Mouse (Mus musculus) granulocyte monocyte progenitor cell, adult 5-6 weeks (primary cell): ENCODE results near the gene Mcoln2. TPM values are rescaled to one million over a fixed set of nuclear protein-coding genes. Genes with fewer than 3 reads are reported as not detected.

Experiments
- ATAC-seq: replicated peaks from 2 replicates; pipeline ENCODE4 v1.8.0; 2016; ENCODE audit warnings: mild to moderate bottlenecking, moderate TSS enrichment, inconsistent platforms; ENCODE audit not compliant: poor library complexity, severe bottlenecking
- total RNA-seq, 2 experiments: library from RNA; stranded (forward) in 1 of 2; stranded (reverse) in 1 of 2; fragments of 200-712, 200-1000 nt in 1 of 2; fragments of >200 nt in 1 of 2; fragmentation: Nextera tagmentation in 1 of 2; gene quantifications; 2 replicates each; pipeline ENCODE4 v1.2.3; 2014 to 2017

Mcoln2 gene
- total RNA-seq (2014; fragmentation: Nextera tagmentation) (0.75 TPM in 1 of 2 replicates, not detected in the other), total RNA-seq (2017) (0.52 and 4.1 TPM in 2 replicates)

DNA sequence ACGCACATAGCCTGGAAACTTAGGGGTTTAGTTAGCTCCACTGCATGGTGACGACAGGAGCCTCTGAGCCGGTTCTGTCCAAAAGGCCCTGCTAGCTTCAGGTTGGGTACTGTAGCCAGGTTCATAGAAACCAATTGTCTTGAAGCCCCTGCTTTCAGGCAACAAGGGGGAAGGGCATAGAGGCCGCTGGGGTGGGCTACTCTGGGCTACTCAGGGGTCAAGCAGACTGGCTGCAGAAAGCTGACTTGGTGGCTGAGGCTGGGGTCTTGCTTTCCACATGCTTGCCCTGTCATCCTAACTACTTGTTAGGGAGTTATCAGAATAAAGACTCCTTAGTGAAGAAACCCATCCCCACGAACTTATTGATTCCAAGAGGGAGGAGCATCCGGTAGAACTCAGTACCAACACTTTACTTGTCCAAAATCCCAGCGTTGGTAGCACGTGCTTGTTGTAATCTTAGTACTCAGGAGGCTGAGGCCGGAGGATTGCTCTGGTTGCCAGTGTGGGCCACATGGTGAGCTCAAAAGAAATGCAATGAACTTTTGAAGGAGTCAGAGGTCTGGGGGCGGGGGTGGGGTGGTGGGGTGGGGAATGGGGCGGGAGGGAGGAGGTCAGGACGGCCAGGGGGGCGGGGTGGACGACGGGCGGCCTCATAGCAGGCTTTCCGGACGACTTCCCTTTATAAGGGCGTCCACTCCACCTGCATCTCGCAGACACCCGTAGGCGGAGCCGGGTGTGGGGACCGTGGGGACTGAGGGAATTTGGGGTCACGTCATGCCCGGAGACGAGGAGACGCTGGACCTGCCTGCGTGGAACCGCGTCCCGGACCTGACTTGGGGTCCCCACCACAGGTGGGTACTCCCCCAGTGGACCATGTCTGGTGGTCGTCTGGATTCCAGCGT lies at the start of gene Mcoln2:
TSS of gene Mcoln2 (plus strand) at position 678 of the 902 bp plus-strand sequence.
- peak; percentile 76 for ATAC-seq

DNA sequence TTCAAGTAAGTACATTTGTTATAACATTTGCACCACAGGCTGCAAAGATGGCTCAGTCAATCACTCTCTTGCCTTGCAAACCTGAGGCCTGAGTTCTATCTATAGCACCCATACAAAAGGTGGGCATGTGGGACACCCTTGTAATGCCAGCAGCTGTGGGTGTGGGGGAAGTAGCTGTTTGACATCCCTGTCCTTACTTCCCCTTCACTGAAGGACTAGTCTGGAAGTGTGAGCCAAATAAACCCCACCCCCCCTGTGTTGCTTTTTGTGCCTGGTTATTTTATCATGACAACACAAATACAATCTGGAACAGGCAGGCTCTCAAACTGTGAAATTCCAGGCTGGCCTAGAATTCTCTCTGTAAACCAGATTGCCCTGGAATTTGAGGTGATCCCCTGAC lies 49.7 kb upstream of the Mcoln2 start:
- ATAC-seq = 0 out of 2 replicates have a peak, but pooled peaks have one; percentile 40

- 0 out of 2 replicates have a peak, but pooled peaks have one; percentile 44 for ATAC-seq
These were observed 47.6 kb upstream of the Mcoln2 start for GRCm38 (mm10) chr3:146102049-146102448.

- ATAC-seq = peak; percentile 52
These were observed 42.4 kb upstream of the Mcoln2 start for GRCm38 (mm10) chr3:146107116-146107849.

DNA sequence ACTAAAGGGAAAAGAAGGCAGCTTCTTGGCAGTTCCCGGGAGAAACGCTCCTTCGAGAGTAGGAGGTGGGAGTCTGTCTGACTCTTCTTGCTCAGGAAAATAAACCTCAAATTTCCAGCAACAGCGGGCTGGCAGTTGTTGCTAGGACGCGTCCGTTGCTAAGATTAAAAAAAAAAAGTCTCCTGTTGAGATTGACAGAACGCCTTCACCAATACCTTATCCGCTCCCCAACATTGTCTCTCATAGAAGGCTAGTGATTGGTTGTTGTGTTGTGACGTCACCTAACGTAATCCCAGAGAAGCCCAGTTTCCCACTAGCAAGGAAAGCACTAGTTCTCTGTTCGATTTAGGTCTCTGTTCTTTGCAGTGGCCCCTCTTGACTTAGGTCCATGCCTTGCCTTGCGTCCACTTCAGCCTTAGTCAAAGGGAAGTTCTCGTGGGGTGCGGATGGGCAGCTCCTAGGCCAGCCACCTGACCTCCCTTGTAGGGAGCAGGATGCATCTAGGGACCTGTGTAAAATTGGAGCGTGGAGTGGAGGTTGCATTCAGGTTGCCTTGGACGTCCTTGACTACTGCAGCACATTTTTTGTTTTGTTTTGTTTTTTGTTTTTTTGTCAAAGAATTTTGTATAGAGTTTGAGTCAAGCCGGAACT lies 41.6 kb upstream of the Mcoln2 start, which contains the start of gene Wdr63:
TSS of gene Wdr63 (minus strand) at position 210 of the 651 bp plus-strand sequence.
- ATAC-seq = peak; percentile 67

- peak; percentile 60 for ATAC-seq
These were observed 40.7 kb upstream of the Mcoln2 start for GRCm38 (mm10) chr3:146108945-146109344.

DNA sequence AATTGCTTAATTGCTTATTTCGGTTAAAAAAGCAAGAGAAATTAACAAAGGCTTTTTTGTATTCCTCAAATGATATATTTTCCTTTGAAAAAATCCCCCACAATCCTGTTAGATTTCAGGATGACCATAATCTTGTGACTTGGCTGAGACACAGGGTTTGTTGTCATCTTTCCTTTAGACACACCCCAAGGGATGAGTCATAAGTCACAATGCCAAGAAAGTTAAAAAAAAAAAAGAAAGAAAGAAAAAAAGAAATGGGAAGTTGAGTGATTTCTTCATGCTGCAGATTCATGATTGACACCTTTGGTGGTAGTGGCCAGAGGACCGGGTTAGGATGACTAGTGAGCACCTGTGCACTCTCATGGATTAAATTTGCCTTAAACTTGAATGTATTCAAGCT lies 39.3 kb upstream of the Mcoln2 start:
- peak; percentile 61 for ATAC-seq

DNA sequence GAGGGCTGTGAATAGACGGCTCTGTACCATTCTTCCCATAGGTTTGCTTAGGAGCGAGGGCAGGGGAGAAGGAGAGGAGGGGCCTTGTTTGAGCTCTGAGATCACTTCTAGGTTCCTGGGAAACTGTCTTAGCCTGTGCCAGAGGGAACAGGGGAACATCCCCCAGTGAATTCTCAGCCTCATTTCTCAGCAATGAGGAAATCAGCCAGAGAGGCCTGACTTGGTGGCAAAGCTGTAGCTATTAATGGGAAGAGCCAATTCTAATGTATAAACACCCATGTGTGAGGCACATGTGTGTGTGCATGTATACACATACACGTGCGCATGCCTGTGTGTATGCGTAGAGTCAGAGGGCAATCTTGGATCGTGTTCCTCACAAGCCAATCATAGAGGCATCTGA lies 38.7 kb upstream of the Mcoln2 start:
- ATAC-seq = no peak

DNA sequence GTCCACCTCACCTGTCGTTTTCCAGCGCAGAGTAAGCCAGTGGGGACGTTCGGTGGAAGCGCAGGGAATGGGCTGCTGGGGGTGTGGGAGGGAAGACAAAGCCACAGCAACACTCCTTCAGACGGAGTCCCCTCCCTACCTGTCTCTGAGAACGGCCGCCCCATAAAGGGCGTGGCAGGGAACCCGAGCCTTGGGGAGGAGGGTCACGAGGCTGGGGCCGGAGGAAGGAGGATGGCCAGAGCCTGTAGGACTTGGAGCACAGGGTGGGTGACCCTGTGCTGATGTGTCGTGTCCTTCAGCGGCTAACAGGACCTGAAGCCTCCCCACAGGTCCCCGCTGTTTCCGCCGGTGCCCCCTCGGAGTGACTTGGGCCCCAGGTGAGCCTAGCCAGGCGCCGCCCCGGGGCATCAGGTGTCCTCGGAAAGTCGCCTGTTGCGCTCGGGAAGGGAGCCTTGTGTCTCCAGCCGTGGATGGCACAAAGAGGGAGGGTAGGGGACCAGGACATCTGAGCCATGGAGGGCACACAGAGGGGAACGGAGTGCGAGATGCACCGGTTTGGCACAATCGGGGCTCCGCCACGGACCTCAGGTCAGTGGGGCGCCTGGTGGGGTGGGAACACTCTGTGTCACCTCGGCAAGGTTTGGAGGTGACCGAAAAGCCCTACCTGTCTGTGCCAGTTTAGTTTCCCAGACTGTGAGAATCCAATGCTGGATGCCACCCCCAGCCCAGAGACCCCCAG lies 32.2 kb upstream of the Mcoln2 start, which contains the start of gene Mcoln3:
TSS of gene Mcoln3 (plus strand) at position 193 of the 739 bp plus-strand sequence.
- ATAC-seq = peak; percentile 10; the same call in 1 of the 2 replicates

- peak; percentile 80 for ATAC-seq
These were observed 31.6 kb upstream of the Mcoln2 start for GRCm38 (mm10) chr3:146117997-146118457.

DNA sequence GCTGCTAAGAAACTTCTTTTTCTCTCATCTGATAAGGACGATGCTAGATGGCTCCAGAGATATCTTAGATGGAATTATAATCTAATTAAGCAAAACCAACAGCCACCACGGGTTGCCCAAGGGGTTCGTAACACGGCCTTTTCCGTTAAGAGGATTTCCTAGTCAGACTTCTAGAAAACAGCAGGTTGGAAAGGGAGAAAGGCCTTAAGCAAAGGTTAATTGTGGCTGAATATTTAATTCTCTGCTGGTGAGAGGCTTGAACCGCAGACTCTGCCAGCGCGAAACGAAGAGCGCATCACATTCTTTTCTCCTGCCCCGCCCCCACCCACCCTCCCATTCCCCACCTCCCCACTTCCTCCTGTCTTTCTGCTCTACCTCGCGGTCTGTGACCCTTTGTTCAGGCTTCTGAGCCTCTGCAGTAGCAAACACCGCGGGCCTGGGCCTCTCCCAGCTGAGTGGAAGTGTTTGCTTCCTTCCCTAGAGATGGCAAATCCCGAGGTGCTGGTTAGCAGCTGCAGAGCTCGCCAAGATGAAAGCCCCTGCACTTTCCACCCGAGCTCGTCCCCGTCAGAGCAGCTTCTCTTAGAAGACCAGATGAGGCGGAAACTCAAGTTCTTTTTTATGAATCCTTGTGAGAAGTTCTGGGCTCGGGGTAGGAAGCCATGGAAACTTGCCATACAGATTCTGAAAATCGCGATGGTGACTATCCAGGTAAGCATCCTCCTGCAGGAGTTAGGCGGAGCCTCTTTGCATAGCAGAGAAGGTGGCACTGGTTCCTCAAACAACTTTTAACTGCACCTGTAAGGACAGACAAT lies 28.1 kb upstream of the Mcoln2 start:
- ATAC-seq = peak; percentile 54

GRCm38 (mm10) chr3:146122125-146122420 lies 27.6 kb upstream of the Mcoln2 start:
- no peak for ATAC-seq

DNA sequence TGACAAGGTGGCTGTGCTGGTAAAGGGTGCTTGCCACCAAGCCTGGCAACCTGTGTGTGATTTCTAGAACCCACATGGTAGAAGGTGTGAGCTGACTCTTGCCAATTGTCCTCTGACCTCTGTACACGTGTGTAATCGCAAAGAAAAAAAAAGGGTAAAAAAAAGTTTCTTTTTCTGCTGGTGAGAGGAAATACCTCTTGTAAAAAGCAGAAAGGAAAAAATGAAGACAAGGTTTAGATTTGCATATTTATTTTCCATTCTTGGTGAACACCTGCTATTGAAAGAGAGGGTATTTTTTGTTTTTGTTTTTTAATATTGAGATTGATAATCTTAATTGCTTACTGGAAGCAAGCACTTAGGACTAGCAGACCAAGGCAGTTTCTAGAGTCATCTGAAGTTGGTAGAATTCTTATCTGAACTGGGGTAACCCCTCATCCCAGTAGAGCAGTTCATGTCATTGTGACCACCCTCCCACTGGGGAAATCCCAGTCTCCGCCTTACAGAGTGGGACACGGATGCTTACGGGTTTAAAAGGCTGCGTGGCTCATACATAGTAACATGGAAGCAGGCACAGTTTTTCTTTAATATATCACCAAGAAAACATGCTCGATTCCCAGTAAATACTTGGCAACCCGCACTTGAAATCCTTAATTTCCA lies 26.7 kb upstream of the Mcoln2 start:
- ATAC-seq = no peak

GRCm38 (mm10) chr3:146123464-146123825 lies 26.2 kb upstream of the Mcoln2 start:
- ATAC-seq = no peak

- no peak for ATAC-seq
These were observed 22.4 kb upstream of the Mcoln2 start for GRCm38 (mm10) chr3:146127205-146127604.

DNA sequence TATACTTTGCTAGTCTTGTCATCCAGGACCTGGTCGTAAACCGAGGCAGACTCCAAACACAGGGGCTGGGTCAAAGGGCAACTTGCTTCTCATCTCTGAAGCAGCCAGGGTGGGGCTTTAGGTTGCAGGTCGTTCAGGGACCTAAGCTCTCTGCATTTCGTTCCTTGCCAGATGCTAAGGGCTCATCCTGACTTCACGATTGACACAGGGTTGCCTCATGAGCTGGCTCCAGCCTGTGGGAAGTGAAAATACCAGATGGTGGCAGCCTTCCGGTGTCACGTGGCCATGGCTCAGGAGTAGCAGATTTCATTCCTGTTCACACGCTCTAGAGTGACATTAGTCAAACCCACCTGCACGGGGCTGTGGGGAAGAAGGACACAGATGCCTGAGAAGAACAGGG lies 14.8 kb upstream of the Mcoln2 start:
- ATAC-seq = peak; percentile 96

DNA sequence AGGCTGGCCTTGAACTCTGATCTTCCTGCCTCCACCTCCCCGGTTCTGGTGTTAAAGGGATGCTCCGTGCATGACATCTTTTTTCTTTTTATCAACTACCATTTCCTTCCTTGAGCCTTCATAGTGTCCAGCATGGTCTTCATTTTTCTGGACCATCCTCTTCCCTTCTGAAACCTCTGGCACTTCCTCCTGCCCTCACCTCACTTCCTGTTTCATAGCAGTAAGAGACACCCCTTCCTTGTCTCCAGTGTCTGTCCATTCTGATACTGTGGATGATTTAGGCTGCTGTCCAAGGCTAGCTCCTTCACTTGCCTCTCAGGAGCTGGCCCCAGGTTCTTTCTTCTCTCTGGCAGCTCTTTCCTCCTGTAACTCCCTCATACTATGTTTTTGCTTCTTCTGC lies 14.2 kb upstream of the Mcoln2 start:
- peak; percentile 68 for ATAC-seq

DNA sequence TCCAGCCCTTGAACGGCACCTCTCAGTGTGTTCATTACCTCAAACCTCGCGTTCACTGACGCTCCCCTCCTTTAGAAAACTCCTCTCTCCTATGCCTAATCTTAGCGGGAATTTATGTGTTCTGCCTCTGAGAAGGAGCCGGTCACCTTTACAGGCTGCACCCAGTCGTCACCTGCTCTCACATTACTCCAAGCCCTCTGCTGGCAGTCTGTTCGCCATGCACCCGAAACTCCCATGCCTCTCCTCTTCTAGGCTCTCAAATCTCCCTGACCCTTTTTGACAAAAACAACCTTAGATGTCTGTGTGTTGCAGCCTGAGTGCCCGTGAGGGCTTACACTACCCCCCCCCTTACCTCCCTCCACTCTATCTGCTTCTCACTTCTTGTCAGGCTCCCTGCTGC lies 13.2 kb upstream of the Mcoln2 start:
- no peak for ATAC-seq

- ATAC-seq = no peak
These were observed 9.4 kb upstream of the Mcoln2 start for GRCm38 (mm10) chr3:146140276-146140675.
